Mouse (Mus musculus): ENCODE measurements around the gene Unc13a. TPM values are rescaled to one million over a fixed set of nuclear protein-coding genes. Genes with fewer than 3 reads are reported as not detected.

Gene Unc13a
- polyA plus RNA-seq, 1 experiment from 2014 or later: 13.0 TPM

DNA sequence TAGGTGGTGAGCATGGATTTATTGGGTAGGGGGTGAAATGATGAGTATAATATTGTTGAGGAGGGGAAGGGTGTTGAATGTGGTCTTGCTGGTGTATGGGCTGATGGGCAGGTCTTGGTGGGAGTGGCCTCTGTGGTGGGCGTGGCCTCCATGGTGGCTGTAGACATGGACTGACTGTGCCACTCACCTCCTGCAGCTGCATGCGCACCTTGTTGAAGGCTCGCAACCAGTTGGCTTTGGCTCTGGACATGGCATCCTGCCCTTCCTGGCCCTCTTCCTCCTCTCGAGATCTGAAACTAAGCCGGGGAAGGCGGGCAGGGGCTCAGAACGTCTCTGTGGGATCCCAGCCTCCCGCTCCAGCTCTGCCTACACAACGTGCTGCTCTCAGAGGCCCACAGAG is 13.7 kb downstream of the Unc13a start:
- peaks cover 23% of the 10 kb centered on the region for H3K4me1 ChIP-seq
- H3K27me3 ChIP-seq: peaks cover 83% of the 10 kb centered on the region
- H3K4me2 ChIP-seq: no peak overlapping the region
- WGBS: 19% methylated on average over 9 of the region's 9 CpGs
- no peak overlapping the region for H3K4me3 ChIP-seq
- H3K9me3 ChIP-seq (replicated peaks): no peaks in the 10 kb centered on the region
- no peak for ATAC-seq
- H3K9ac ChIP-seq: no peak overlapping the region
- peaks cover 19% of the 10 kb centered on the region for H3K36me3 ChIP-seq (ENCODE audit: poor library complexity, severe bottlenecking)
- no peak overlapping the region for H3K27ac ChIP-seq

DNA sequence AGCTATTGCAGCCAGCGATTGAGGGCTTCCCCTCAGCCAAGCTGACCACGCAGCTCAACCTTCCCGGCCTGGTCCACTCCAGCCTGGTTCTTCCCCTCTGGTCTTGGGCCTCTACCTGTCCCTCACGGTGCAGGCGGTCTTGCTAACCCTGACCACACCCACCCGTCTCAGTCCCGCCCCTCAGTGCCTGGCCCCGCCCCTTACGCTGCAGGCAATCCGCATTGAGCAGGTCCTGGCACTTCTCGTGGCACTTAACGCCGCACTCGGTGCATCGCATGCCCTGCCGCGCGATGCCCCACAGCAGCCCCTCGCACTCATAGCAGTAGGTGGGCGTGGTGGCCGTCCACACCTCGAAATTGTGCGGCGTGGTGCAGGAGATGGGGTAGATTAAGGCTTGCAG is 17.0 kb downstream of the Unc13a start:
- peak; percentile 36 for ATAC-seq
- Histone ChIP-seq H3K4me1 (peaks cover 15% of the 10 kb centered on the region), H3K9me3 (replicated peaks) (no peaks in the 10 kb centered on the region), H3K9ac (peak overlapping the region; percentile 48; the same call in 1 of the 2 replicates), H3K4me3 (peak overlapping the region; percentile 6; the same call in 1 of the 2 replicates), H3K27me3 (peaks cover 60% of the 10 kb centered on the region), H3K27ac (no peak overlapping the region), H3K36me3 (ENCODE audit: poor library complexity, severe bottlenecking) (peaks cover 50% of the 10 kb centered on the region), H3K4me2 (peak overlapping the region; percentile 51)
- under 1% methylated on average over 23 of the region's 24 CpGs for WGBS

DNA sequence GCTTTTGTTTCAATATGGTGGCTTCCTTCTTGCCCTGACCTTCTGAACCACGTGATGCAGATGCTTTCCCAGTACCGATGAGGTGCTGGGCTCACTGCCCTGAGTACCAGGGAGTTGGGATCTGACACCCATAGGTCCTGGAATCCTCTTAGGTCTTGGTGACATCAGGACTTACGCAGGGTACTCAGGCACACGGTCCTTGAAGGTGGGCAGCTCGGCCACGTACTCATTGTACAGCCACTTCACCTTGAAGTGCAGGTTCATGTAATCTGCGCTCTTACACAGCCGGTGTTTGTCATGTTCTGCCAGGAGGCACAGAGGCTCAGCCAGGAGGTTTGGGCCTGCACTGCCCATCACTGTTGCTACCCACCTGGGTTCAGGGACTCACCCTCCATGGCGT is 26.0 kb downstream of the Unc13a start:
- H3K27ac ChIP-seq: no peak overlapping the region
- no peak overlapping the region for H3K9ac ChIP-seq
- 89% methylated on average over 9 of the region's 9 CpGs for WGBS
- H3K4me1 ChIP-seq: no peaks in the 10 kb centered on the region
- peaks cover 13% of the 10 kb centered on the region; the same call in 1 of the 2 replicates for H3K27me3 ChIP-seq
- H3K4me2 ChIP-seq: no peak overlapping the region
- no peaks in the 10 kb centered on the region for H3K9me3 ChIP-seq (replicated peaks)
- no peak for ATAC-seq
- peaks cover 67% of the 10 kb centered on the region for H3K36me3 ChIP-seq (ENCODE audit: poor library complexity, severe bottlenecking)
- H3K4me3 ChIP-seq: no peak overlapping the region

DNA sequence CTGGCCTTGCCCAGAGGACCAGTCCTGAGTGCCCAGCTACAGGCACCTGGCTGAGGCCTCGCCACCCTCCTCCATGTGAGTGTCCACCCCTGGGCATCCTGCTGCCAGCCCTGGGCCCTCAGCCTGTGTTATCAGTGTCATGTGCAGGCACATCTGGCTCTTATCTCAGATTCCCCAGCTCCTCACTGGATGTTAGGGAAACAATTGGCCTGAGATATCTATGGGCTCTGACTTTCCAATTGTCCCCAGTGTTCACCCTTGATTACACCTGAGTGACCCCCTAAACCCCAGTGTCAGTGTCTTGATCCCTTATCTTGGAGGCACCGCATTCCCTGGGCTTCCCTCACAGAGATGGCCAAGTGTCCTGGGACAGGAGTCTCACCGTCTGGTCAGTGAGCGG is 32.2 kb downstream of the Unc13a start:
- peaks cover 5% of the 10 kb centered on the region for H3K4me1 ChIP-seq

DNA sequence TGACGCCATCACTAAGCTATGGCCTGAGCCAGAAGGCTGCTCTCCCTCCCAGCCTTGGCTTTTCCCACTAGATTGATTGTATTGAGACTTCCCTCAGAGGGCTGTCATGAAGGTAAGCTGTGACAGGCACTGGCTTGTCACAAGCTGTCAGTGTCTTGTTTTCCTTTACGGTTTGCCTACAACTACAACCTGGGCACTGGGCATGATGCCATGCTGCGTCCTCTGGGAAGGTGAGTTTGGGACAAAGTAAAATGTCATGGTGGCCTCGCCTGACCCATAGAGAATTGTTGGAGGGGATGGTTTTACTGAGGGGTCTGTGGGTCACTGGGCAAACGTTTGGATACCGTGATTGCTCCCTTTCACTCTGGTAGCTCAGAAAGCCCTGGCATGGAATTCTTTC is 33.2 kb downstream of the Unc13a start:
- Histone ChIP-seq H3K9me3 (replicated peaks) (no peaks in the 10 kb centered on the region), H3K27me3 (peaks cover 40% of the 10 kb centered on the region), H3K9ac (no peak overlapping the region), H3K4me3 (no peak overlapping the region), H3K36me3 (ENCODE audit: poor library complexity, severe bottlenecking) (peaks cover 34% of the 10 kb centered on the region), H3K4me2 (no peak overlapping the region), H3K4me1 (peaks cover 7% of the 10 kb centered on the region), H3K27ac (no peak overlapping the region)
- ATAC-seq: no peak
- 76% methylated on average over 6 of the region's 6 CpGs for WGBS

More for the DNA sequence above, 32.2 kb downstream of the Unc13a start:
- H3K9me3 ChIP-seq (replicated peaks): no peaks in the 10 kb centered on the region
- H3K27me3 ChIP-seq: peaks cover 31% of the 10 kb centered on the region
- H3K27ac ChIP-seq: no peak overlapping the region
- no peak overlapping the region for H3K4me3 ChIP-seq
- H3K4me2 ChIP-seq: no peak overlapping the region
- 94% methylated on average over 4 of the region's 4 CpGs for WGBS
- ATAC-seq: no peak
- no peak overlapping the region for H3K9ac ChIP-seq
- H3K36me3 ChIP-seq (ENCODE audit: poor library complexity, severe bottlenecking): peaks cover 37% of the 10 kb centered on the region

DNA sequence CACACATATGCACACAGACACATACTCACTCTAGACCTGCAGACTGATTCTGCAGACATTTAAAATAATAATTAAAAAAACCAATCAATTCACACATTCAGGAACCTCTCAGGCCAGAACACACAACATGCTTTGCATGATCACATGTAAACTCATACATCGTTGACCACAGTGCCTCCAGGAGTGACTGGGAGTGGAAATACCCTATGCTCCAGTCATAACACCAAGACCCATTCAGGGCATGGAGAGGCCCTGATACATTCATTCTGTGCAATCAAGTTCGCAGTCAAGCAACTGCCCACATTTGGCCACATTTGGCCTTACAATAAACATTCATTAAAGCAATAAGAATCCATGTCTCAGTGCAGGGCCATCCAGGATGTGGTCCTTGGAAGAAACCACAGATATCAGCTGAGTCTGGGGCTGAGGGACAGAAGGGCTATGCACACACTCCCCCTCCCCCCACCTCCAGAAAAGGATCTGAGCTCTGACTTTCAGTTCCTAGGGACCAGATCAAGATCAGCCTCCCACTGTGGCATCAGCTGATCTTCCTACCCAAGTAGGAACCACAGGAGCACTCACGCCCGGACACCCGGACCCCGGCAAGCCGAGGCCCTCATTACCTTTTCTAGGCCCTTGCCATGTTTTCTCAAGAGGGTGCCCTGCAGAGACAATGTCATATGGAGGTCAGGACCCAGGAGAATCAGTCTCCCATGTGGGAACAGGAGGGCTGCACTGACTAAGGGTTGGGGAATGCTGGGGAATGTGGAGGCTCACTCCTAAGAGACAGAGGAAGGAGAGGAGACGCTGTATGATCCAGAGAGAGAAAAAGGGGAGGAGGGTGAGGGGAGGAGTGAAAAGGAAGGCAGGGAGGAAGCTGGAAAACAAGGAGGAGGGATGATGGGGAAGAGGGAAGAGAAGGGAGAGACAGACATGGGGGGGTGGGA is 34.1 kb downstream of the Unc13a start:
- Histone ChIP-seq H3K36me3 (ENCODE audit: poor library complexity, severe bottlenecking) (peaks cover 34% of the 10 kb centered on the region), H3K4me3 (no peak overlapping the region), H3K27me3 (peaks cover 40% of the 10 kb centered on the region), H3K4me2 (no peak overlapping the region), H3K9me3 (replicated peaks) (peaks cover 5% of the 10 kb centered on the region), H3K9ac (no peak overlapping the region), H3K27ac (no peak overlapping the region), H3K4me1 (peaks cover 7% of the 10 kb centered on the region)
- 64% methylated on average over 8 of the region's 8 CpGs for WGBS
- ATAC-seq: no peak

DNA sequence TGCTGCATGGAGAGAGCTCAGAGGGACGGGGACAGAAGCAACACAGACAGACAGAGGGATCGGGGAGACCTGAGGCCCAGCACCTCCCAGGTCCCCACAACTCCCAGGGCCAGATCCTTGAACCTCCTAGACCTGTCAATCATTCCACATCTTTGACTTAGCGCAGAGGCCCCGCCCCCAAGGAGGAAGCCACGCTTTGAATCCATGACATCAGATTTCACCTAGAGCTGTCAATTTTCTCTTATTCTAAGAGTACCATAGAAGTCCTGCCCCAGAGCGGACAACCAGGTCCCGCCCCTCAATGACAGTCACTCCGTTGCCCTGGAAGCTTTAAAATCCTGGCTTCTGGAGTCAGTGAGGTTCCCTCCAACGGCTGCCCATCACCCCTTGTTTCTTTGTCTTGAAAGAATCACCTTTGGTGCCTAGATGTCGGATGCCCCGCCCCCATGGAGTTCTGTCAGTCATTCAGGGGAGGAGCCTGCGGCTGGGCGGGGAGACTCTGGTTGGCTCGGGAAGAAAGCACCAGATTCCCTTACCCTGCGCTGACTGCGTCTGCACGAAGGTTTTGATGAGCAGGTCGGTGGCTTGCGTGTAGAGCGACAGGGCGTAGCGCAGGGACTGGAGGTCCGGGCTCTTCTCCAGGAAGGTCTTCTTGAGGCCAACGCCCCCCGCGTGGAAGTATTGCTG is 37.4 kb downstream of the Unc13a start:
- ATAC-seq: peak; percentile 55
- peaks cover 19% of the 10 kb centered on the region for H3K36me3 ChIP-seq (ENCODE audit: poor library complexity, severe bottlenecking)
- H3K4me1 ChIP-seq: peaks cover 18% of the 10 kb centered on the region
- peak overlapping the region; percentile 40; the same call in 1 of the 2 replicates for H3K9ac ChIP-seq
- peaks cover 67% of the 10 kb centered on the region for H3K27me3 ChIP-seq
- H3K9me3 ChIP-seq (replicated peaks): peaks cover 5% of the 10 kb centered on the region
- H3K27ac ChIP-seq: no peak overlapping the region; the same call in 1 of the 2 replicates
- peak overlapping the region; percentile 45 for H3K4me2 ChIP-seq
- H3K4me3 ChIP-seq: peak overlapping the region; percentile 10
- 2% methylated on average over 26 of the region's 26 CpGs for WGBS

DNA sequence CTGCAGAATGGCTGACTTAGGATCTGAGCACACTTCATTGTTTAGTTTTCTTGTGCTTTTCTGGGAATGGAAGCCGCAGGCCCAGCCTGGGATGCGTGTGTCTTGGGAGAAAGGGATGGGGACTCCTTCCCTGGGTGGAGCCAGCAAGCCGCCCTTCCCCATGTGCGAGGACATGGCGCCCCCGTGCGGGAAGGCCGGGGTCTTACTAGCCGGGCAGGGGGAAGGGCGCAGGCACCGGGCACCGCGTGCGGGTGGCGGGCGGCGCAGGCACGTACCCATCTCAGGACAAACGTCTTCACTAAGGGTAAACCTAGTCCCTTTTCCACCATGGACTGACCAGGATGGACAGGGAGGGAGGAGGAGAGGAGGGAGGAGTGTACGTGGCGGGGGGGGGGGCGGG is 38.4 kb downstream of the Unc13a start:
- Histone ChIP-seq H3K4me3 (no peak overlapping the region), H3K36me3 (ENCODE audit: poor library complexity, severe bottlenecking) (peaks cover 14% of the 10 kb centered on the region), H3K9me3 (replicated peaks) (peaks cover 5% of the 10 kb centered on the region), H3K27ac (no peak overlapping the region), H3K4me1 (peaks cover 25% of the 10 kb centered on the region), H3K9ac (no peak overlapping the region), H3K27me3 (peaks cover 61% of the 10 kb centered on the region), H3K4me2 (no peak overlapping the region)
- 5% methylated on average over 7 of the region's 22 CpGs for WGBS
- no peak for ATAC-seq

DNA sequence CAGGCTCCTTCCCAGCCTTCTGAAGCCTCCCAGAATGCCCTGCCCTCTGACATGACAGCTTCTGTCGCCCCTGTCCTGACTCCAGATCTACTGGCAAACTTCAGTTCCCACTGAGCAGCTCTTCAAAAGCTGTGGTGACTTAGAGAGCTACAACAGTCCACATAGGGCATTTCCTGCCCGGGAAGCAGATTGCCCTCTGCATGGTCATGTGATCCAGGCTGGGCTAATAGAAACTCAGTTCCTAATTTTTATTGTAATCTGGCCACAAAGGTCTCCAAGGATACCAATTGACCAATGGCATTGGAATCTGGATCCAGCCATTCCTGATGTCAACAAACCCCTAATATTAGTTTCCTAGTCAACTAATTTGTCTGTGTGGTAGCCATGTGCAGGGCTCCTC is 39.7 kb downstream of the Unc13a start:
- ATAC-seq: no peak
- Histone ChIP-seq H3K36me3 (ENCODE audit: poor library complexity, severe bottlenecking) (peaks cover 14% of the 10 kb centered on the region), H3K9me3 (replicated peaks) (peaks cover 5% of the 10 kb centered on the region), H3K9ac (no peak overlapping the region), H3K27me3 (peaks cover 61% of the 10 kb centered on the region), H3K27ac (no peak overlapping the region), H3K4me3 (no peak overlapping the region), H3K4me1 (peaks cover 25% of the 10 kb centered on the region), H3K4me2 (no peak overlapping the region)
- 68% methylated on average over 2 of the region's 2 CpGs for WGBS

DNA sequence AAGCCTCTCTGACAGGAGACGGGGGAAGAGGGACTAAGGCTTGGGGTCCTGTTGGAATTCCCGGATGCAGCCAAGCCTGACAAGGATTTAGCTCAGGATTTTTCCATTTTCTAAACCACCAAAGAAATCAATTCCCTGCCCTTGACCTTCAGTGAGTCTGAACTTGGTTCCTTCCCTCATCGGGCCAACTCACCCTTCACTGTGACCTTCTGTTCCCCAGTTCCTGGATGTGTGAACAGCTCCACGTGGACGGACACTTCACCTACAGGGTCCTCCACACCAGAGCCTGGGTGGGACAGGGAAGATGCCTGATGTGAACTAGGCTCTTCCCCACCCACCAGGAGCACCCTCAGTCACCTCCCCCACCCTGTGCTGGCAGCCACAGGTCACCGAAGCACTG is 40.8 kb downstream of the Unc13a start:
- no peak overlapping the region for H3K9ac ChIP-seq
- H3K36me3 ChIP-seq (ENCODE audit: poor library complexity, severe bottlenecking): peaks cover 20% of the 10 kb centered on the region
- 91% methylated on average over 6 of the region's 6 CpGs for WGBS
- H3K27me3 ChIP-seq: peaks cover 56% of the 10 kb centered on the region
- H3K27ac ChIP-seq: no peak overlapping the region
- no peak overlapping the region for H3K4me3 ChIP-seq
- peaks cover 5% of the 10 kb centered on the region for H3K9me3 ChIP-seq (replicated peaks)
- peaks cover 25% of the 10 kb centered on the region for H3K4me1 ChIP-seq
- ATAC-seq: no peak
- H3K4me2 ChIP-seq: no peak overlapping the region

DNA sequence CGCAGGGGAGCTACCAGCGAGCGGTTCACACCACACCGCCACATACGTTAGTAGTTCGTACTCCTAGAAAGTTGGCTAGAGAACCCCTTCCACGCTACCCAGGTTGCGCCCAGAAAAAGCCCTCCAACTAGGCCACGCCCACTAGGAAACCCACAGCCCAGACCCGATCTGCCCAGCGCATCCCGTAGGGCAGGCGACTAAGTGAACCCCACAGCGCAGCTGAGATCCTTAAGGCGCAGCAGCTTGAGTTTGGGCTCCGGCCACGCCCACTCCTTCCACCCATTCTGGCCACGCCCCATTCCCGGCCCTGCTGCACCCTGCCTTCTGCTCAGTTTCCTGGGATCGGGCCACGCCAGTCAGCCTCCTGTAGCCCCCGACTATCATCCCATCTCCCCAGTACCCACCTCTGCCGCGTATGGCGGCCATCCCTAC is 41.8 kb downstream of the Unc13a start:
- H3K27me3 ChIP-seq: peaks cover 47% of the 10 kb centered on the region
- WGBS: 3% methylated on average over 25 of the region's 25 CpGs
- peak overlapping the region; percentile 75 for H3K9ac ChIP-seq
- peaks cover 5% of the 10 kb centered on the region for H3K9me3 ChIP-seq (replicated peaks)
- peak; percentile 46 for ATAC-seq
- H3K4me3 ChIP-seq: peak overlapping the region; percentile 53
- peak overlapping the region; percentile 65 for H3K27ac ChIP-seq
- H3K36me3 ChIP-seq (ENCODE audit: poor library complexity, severe bottlenecking): peaks cover 29% of the 10 kb centered on the region
- peak overlapping the region; percentile 95 for H3K4me2 ChIP-seq
- H3K4me1 ChIP-seq: peaks cover 25% of the 10 kb centered on the region

DNA sequence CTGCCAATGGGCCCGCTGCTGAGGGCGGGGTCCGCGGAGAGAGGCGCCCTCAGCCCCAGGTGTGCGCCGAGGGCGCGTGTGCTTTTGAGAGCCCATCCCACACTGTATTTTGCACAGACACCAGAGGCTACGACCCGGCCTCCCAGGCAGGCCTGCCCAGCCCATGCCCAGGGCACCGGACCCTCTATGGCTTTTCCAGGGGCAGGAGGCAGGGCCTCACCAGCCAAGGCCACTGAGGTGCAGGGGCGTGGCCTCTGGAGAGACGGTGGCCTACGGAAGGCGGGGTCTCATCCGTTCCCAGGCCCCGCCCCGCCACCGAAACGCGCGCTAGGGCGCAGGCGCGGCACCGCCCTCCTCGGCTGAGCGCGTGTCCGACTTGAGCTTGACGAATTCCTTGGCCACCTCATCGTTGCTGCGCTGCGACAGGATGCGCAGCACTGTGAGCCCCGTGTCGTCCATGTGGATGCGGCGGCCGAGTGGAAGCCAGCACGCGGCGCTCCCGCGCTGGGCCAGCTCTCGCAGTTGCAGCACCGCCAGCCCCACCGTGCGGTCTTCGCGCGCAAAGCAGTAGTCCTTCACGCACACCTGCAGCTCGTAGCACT is 42.4 kb downstream of the Unc13a start:
- Histone ChIP-seq H3K27ac (peak overlapping the region; percentile 65), H3K9ac (peak overlapping the region; percentile 75), H3K36me3 (ENCODE audit: poor library complexity, severe bottlenecking) (peaks cover 35% of the 10 kb centered on the region), H3K4me1 (peaks cover 19% of the 10 kb centered on the region), H3K4me3 (peak overlapping the region; percentile 53), H3K4me2 (peak overlapping the region; percentile 95), H3K9me3 (replicated peaks) (peaks cover 5% of the 10 kb centered on the region), H3K27me3 (peaks cover 41% of the 10 kb centered on the region)
- peak; percentile 82 for ATAC-seq
- WGBS: under 1% methylated on average over 55 of the region's 55 CpGs
